Mouse (Mus musculus) lung, postnatal 0 days (tissue): ENCODE measurements around the gene Pp2d1.

ENCODE experiments used
- CTCF ChIP-seq: IDR thresholded peaks from 2 replicates; pipeline ENCODE4 v1.5.1; 2016; ENCODE audit warnings: antibody characterized with exemption, mild to moderate bottlenecking
- EP300 ChIP-seq: IDR thresholded peaks from 2 replicates; pipeline ENCODE4 v1.6.1; 2016; ENCODE audit warnings: antibody characterized with exemption, mild to moderate bottlenecking, control low read depth

GRCm38 (mm10) chr17:53582805-53583204 is 43.6 kb upstream of the Pp2d1 start:
- TF ChIP-seq CTCF: no peak
- TF ChIP-seq EP300: no peak
